Mouse (Mus musculus): Measurements from ENCODE around the gene Ptbp1. TPM values are rescaled to one million over a fixed set of nuclear protein-coding genes. Genes with fewer than 3 reads are reported as not detected.

Ptbp1 gene
- total and polyA plus RNA-seq, 3 experiments = 43.9 to 51.8 (median 47.5) TPM

DNA sequence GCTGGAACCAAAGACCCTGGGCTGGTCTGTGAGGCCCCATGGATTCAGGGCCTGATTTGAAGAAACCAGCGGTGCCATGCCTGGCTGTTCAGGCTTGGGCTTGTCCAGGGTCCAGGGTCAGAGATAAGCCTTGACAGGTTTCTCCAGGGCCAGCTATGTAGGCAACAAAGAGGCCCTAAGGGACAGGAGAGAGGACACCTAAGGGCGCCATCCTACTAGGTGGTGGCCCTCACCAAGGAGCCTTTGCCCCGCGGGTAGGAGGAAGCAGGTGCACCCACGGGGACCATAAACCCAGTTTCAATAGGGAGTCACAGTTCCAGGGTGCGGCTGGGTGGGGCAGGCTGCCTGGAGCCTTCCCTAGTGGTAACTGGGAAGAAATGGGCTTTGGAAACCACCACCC, 31.2 kb upstream of the Ptbp1 start:
- no peak for DNase-seq
- H3K4me3 ChIP-seq = no peak overlapping the region
- intact Hi-C loops (cut with DNase I) = no loop called here
- H3K79me2 ChIP-seq (replicated peaks; ENCODE audit: control insufficient read depth, insufficient read depth, low read length) = no peaks in the 10 kb centered on the region
- TF ChIP-seq CTCF (IDR thresholded peaks at IDR 0.05) (no peak), POLR2A (IDR thresholded peaks at IDR 0.05; ENCODE audit: insufficient read depth, low read depth, low read length) (no peak), EP300 (IDR thresholded peaks at IDR 0.05; ENCODE audit: insufficient read depth, low read depth, low read length) (no peak)
- H3K4me1 ChIP-seq (ENCODE audit: control insufficient read depth, insufficient read depth, low read length) = peaks cover 5% of the 10 kb centered on the region
- H3K27me3 ChIP-seq (ENCODE audit: control insufficient read depth, insufficient read depth, low read length) = no peaks in the 10 kb centered on the region
- H3K36me3 ChIP-seq (ENCODE audit: control insufficient read depth, insufficient read depth, low read length) = no peaks in the 10 kb centered on the region
- H3K27ac ChIP-seq = no peak overlapping the region
- 75% methylated on average over 6 of the region's 6 CpGs for WGBS
- H3K9ac ChIP-seq (ENCODE audit: low read depth, low read length) = no peak overlapping the region

DNA sequence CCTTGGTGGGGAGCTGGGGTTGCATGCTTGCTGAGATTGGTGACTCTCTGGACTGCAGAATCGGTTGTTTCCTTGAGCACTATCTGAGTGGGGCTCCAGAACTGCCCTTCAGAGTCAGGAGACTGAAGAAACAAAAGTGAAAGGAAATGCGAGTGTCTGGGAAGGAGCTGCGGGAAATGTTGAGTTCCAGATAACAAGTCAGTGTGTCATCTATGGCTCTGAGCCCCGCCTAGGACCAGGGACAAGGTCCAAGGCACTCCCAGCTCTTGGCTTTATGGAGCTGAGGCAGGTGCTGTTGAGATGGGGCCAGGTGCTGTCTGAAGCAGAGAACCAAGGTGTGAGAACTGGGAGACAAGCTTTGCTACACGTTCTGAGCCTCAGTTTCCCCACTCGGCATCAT, 29.8 kb upstream of the Ptbp1 start:
- Histone ChIP-seq H3K36me3 (ENCODE audit: control insufficient read depth, insufficient read depth, low read length) (no peaks in the 10 kb centered on the region), H3K79me2 (replicated peaks; ENCODE audit: control insufficient read depth, insufficient read depth, low read length) (no peaks in the 10 kb centered on the region), H3K4me1 (ENCODE audit: control insufficient read depth, insufficient read depth, low read length) (peaks cover 5% of the 10 kb centered on the region), H3K27ac (peak overlapping the region; percentile 57; the same call in 1 of the 2 replicates), H3K27me3 (ENCODE audit: control insufficient read depth, insufficient read depth, low read length) (no peaks in the 10 kb centered on the region), H3K9ac (ENCODE audit: low read depth, low read length) (no peak overlapping the region), H3K4me3 (no peak overlapping the region)
- no peak for TF ChIP-seq POLR2A (IDR thresholded peaks at IDR 0.05; ENCODE audit: insufficient read depth, low read depth, low read length)
- no peak for TF ChIP-seq EP300 (IDR thresholded peaks at IDR 0.05; ENCODE audit: insufficient read depth, low read depth, low read length)
- TF ChIP-seq CTCF (IDR thresholded peaks at IDR 0.05) = no peak
- DNase-seq = peak; percentile 26 to 38
- intact Hi-C loops (cut with DNase I) = no loop called here
- WGBS = 31% methylated on average over 6 of the region's 6 CpGs

DNA sequence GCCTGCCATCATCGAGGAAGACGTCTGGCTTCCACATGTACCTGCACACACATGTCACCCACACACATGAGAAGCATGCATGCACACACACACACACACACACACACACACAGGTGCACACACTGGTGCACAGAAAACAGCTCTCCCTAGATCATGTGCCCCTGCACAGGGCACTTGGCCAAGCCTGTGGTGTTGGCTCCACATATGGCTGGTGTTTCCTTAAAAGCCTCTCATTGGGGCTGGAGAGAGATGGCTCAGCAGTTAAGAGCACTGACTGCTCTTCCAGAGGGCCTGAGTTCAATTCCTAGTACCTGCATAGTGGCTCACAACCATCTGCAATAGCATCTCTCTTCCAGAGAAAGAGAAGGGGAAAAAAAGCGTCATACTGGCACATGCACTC, 22.6 kb upstream of the Ptbp1 start:
- Histone ChIP-seq H3K9ac (ENCODE audit: low read depth, low read length) (no peak overlapping the region), H3K36me3 (ENCODE audit: control insufficient read depth, insufficient read depth, low read length) (no peaks in the 10 kb centered on the region), H3K4me3 (no peak overlapping the region), H3K79me2 (replicated peaks; ENCODE audit: control insufficient read depth, insufficient read depth, low read length) (no peaks in the 10 kb centered on the region), H3K27ac (no peak overlapping the region), H3K4me1 (ENCODE audit: control insufficient read depth, insufficient read depth, low read length) (no peaks in the 10 kb centered on the region; the same call in 1 of the 2 replicates), H3K27me3 (ENCODE audit: control insufficient read depth, insufficient read depth, low read length) (no peaks in the 10 kb centered on the region)
- intact Hi-C loops (cut with DNase I) = loop anchor here (5.0 kb wide), 2 partner anchors 36 to 51 kb away; no protein-coding TSS in a partner anchor
- TF ChIP-seq CTCF (IDR thresholded peaks at IDR 0.05) (no peak), EP300 (IDR thresholded peaks at IDR 0.05; ENCODE audit: insufficient read depth, low read depth, low read length) (no peak), POLR2A (IDR thresholded peaks at IDR 0.05; ENCODE audit: insufficient read depth, low read depth, low read length) (no peak)
- WGBS = 90% methylated on average over 3 of the region's 3 CpGs
- DNase-seq = no peak

DNA sequence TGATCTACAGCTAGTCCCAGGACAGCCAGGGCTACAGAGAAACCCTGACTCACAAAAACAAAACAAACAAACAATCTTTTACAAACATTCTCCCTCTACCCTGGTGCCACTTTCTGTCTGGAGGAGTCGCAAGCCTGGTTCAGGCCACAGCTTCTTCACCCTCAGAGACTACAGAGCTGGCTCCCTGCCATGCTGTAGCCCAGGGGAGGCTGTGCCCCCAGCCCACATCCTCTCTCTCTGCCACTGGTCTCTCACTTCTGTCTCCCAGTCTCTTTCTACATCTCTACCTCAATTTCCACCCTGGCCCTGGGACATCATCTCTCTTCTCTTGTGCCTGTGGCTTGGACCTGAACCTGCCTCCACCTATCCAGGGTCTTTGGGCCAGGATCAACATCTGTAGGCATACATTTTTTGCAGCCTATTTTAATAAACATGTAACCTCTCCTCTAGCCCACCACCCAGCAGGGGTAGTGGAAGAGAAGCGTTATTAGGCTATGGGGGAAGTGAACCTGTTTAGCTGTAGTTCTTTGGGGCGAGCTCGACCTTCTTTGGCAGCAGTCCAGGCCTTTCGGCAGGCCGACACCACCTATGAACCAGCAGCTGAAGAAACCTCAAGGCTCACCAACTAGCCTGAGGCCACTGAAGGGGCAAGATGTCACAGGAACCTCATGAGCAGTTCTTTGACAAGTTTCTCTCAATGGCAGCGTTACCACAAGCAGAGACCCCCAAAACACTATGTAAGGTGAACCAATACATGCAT, 22.0 kb upstream of the Ptbp1 start:
- no peak for DNase-seq
- TF ChIP-seq CTCF (IDR thresholded peaks at IDR 0.05) = no peak
- TF ChIP-seq EP300 (IDR thresholded peaks at IDR 0.05; ENCODE audit: insufficient read depth, low read depth, low read length) = no peak
- no peak for TF ChIP-seq POLR2A (IDR thresholded peaks at IDR 0.05; ENCODE audit: insufficient read depth, low read depth, low read length)
- Histone ChIP-seq H3K79me2 (replicated peaks; ENCODE audit: control insufficient read depth, insufficient read depth, low read length) (no peaks in the 10 kb centered on the region), H3K27ac (no peak overlapping the region), H3K9ac (ENCODE audit: low read depth, low read length) (no peak overlapping the region), H3K4me1 (ENCODE audit: control insufficient read depth, insufficient read depth, low read length) (no peaks in the 10 kb centered on the region; the same call in 1 of the 2 replicates), H3K4me3 (no peak overlapping the region), H3K27me3 (ENCODE audit: control insufficient read depth, insufficient read depth, low read length) (no peaks in the 10 kb centered on the region), H3K36me3 (ENCODE audit: control insufficient read depth, insufficient read depth, low read length) (no peaks in the 10 kb centered on the region)
- 68% methylated on average over 7 of the region's 7 CpGs for WGBS
- intact Hi-C loops (cut with DNase I) = loop anchor here (5.0 kb wide), 2 partner anchors 35 to 50 kb away; no protein-coding TSS in a partner anchor

DNA sequence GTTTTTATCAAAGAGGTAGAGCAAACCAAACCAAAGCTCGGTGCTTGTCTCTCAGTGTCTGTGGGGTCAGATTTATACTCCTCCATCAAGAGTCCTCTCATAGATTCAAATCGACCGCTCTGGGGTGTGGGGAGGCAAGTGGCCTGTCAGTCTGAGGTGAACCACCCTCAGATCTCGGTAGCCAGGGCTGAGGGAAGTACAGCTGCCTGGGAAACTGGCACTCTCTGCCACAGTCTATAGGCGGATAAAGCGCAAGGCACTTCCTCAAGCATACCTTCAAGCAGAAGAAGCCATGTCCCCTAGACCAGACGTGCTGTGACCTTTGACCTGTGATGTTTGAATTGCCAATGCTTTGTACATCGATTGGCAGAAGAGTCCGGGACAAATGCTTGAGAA, 21.4 kb upstream of the Ptbp1 start:
- Histone ChIP-seq H3K27me3 (ENCODE audit: control insufficient read depth, insufficient read depth, low read length) (no peaks in the 10 kb centered on the region), H3K27ac (no peak overlapping the region), H3K36me3 (ENCODE audit: control insufficient read depth, insufficient read depth, low read length) (no peaks in the 10 kb centered on the region), H3K79me2 (replicated peaks; ENCODE audit: control insufficient read depth, insufficient read depth, low read length) (no peaks in the 10 kb centered on the region), H3K4me1 (ENCODE audit: control insufficient read depth, insufficient read depth, low read length) (no peaks in the 10 kb centered on the region; the same call in 1 of the 2 replicates), H3K9ac (ENCODE audit: low read depth, low read length) (no peak overlapping the region), H3K4me3 (no peak overlapping the region)
- TF ChIP-seq CTCF (IDR thresholded peaks at IDR 0.05) = no peak
- TF ChIP-seq EP300 (IDR thresholded peaks at IDR 0.05; ENCODE audit: insufficient read depth, low read depth, low read length) = no peak
- TF ChIP-seq POLR2A (IDR thresholded peaks at IDR 0.05; ENCODE audit: insufficient read depth, low read depth, low read length) = no peak
- 76% methylated on average over 9 of the region's 9 CpGs for WGBS
- DNase-seq = no peak
- intact Hi-C loops (cut with DNase I) = loop anchor here (5.0 kb wide), 2 partner anchors 35 to 50 kb away; no protein-coding TSS in a partner anchor

DNA sequence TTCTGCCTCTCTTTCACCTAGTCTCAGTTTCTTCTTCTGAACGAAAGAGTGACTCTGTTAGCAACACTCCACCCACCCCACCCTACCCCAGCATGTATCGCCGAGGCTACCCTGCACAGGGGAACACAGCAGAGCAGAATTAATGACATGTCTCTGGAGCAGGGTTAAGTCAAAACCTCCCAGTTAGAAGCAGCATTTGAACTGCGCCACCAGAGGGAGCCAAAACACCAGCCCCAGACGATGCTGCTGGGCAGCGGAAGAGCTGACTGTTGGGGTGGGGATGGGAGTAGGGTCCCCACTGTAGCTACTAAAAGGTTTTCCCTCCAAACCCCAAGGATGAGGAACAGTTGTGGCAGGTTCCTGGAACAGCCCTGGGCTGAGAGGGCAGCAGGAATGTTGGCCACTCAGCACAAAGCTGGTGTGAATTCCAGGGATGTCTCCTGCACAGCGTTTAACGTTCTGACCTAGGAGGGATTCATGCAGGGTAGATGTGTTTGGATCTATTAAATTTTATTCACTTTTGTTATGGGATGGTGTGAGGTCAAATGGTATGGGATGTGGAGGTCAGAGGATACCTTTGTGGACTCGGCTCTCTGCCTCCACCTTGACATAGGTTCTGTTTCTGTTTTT, 19.3 kb upstream of the Ptbp1 start:
- H3K27ac ChIP-seq = no peak overlapping the region
- TF ChIP-seq CTCF (IDR thresholded peaks at IDR 0.05) (peak; percentile 90), POLR2A (IDR thresholded peaks at IDR 0.05; ENCODE audit: insufficient read depth, low read depth, low read length) (no peak), EP300 (IDR thresholded peaks at IDR 0.05; ENCODE audit: insufficient read depth, low read depth, low read length) (peak; percentile 90; the same call in 1 of the 2 replicates)
- no peak overlapping the region for H3K4me3 ChIP-seq
- intact Hi-C loops (cut with DNase I) = loop anchor here (1.0 to 5.0 kb wide), 4 partner anchors 32 to 122 kb away; no protein-coding TSS in a partner anchor
- DNase-seq = peak; percentile 75 to 85
- WGBS = 18% methylated on average over 9 of the region's 9 CpGs
- peaks cover 3% of the 10 kb centered on the region for H3K4me1 ChIP-seq (ENCODE audit: control insufficient read depth, insufficient read depth, low read length)
- no peaks in the 10 kb centered on the region for H3K36me3 ChIP-seq (ENCODE audit: control insufficient read depth, insufficient read depth, low read length)
- H3K79me2 ChIP-seq (replicated peaks; ENCODE audit: control insufficient read depth, insufficient read depth, low read length) = no peaks in the 10 kb centered on the region
- H3K9ac ChIP-seq (ENCODE audit: low read depth, low read length) = no peak overlapping the region
- no peaks in the 10 kb centered on the region for H3K27me3 ChIP-seq (ENCODE audit: control insufficient read depth, insufficient read depth, low read length)

Measured in heart, adult 2 months (tissue).